Mouse (Mus musculus) midbrain, embryonic 10.5 days (tissue): ENCODE measurements at regions not wholly inside any gene's neighbourhood (a gene's known extent, or its start where the extent isn't known, plus 50 kb on each side); places are given as distances from the start of the nearest gene placed in this dataset.
A peak's percentile ranks its signal among the peaks of the same experiment; 100 is the strongest.

Experiments used
- DNase-seq: peaks from one replicate; pipeline ENCODE4 v3.0.0-alpha.2; 2017; ENCODE audit warnings: low spot score
- H3K27ac ChIP-seq: fragments of 300-500 bp; sonication (generic); replicated peaks from 2 replicates; pipeline ENCODE4 v1.5.1; 2016; ENCODE audit warnings: mild to moderate bottlenecking
- H3K27me3 ChIP-seq: fragments of 300-500 bp; sonication (generic); 2 replicates; pipeline ENCODE4 v1.6.1; 2016; ENCODE audit warnings: low read depth, mild to moderate bottlenecking; ENCODE audit not compliant: poor library complexity, severe bottlenecking
- H3K36me3 ChIP-seq: fragments of 300-500 bp; sonication (generic); 2 replicates; pipeline ENCODE4 v1.6.1; 2016; ENCODE audit warnings: mild to moderate bottlenecking, moderate library complexity
- H3K4me1 ChIP-seq: fragments of 300-500 bp; sonication (generic); 2 replicates; pipeline ENCODE4 v1.6.1; 2016
- H3K4me3 ChIP-seq: fragments of 300-500 bp; sonication (generic); 2 replicates; pipeline ENCODE4 v1.5.1; 2016; ENCODE audit warnings: mild to moderate bottlenecking, moderate library complexity
- H3K9me3 ChIP-seq: fragments of 300-500 bp; sonication (generic); replicated peaks from 2 replicates; pipeline ENCODE4 v1.6.1; 2016; ENCODE audit warnings: mild to moderate bottlenecking
- WGBS: fragments of 180-500 bp; shearing (Covaris S2); methylation state at CpG from one replicate; pipeline ENCODE4 v1.1.7; 2016; 5-methylcytosine and 5-hydroxymethylcytosine counted together

GRCm38 (mm10) chrX:45340661-45341060 is 250.0 kb downstream of the Prr32 start:
- Histone ChIP-seq H3K36me3 (no peaks in the 10 kb centered on the region), H3K27ac (no peak overlapping the region), H3K9me3 (no peaks in the 10 kb centered on the region), H3K4me3 (no peak overlapping the region), H3K27me3 (no peaks in the 10 kb centered on the region), H3K4me1 (no peaks in the 10 kb centered on the region)
- DNase-seq: peak; percentile 12
- WGBS: 53% methylated on average over 5 of the region's 5 CpGs
